Mouse (Mus musculus): Measurements from ENCODE around the gene Kin. TPM values are rescaled to one million over a fixed set of nuclear protein-coding genes. Genes with fewer than 3 reads are reported as not detected.

Kin gene
- polyA plus RNA-seq, 1 experiment from 2014 or later, result 42.8 TPM

DNA sequence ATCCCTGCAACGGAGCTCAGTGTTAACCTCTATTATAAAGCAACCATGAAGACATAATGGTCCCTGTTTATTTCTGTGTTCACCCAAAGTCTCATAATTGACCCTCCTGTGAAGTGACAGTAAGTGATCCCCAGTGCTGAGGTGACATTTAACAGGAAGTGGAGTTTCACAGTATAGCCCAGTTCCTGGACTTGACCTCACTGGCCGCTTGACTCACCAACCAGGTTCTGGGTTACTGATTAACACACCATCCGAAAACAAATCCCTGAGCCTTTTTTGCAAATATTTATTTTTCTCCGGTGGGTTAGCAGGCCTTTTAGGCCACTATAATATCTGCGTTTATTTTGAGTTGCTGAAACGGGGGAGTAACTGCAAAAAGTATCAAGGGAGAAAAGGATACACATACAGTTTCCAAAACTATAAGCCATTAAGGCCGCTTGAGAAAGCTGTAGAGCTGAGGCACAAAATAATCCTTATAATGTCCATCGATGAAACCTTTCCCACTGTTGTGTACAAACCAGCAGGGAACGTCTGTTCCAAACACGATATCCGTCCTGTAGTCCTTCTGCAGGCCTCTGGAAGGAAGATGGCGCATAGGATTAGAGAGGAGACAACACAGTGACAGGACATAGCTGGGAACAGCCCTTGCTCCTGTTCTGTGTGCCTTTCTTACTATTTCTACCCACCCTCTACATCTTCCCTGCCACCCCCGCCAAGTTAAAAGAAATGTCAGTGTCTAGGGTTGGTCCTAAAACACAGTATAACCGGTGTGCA lies 14.1 kb downstream of the Kin start:
- Histone ChIP-seq H3K9ac (replicated peaks; ENCODE audit: low read length) (no peak overlapping the region), H3K27ac (replicated peaks; ENCODE audit: low read depth, low read length) (no peak overlapping the region), H3K4me1 (ENCODE audit: control insufficient read depth, insufficient read depth, low read length) (no peaks in the 10 kb centered on the region), H3K36me3 (replicated peaks; ENCODE audit: control insufficient read depth, insufficient read depth, low read depth, low read length) (peaks cover 4% of the 10 kb centered on the region; the same call in 1 of the 2 replicates), H3K9me3 (replicated peaks; ENCODE audit: control insufficient read depth, low read length) (no peaks in the 10 kb centered on the region), H3K27me3 (ENCODE audit: control insufficient read depth, insufficient read depth, low read length) (no peaks in the 10 kb centered on the region), H3K4me2 (ENCODE audit: low read depth, low read length) (no peak overlapping the region), H3K4me3 (ENCODE audit: low read depth, low read length) (no peak overlapping the region)
- ATAC-seq (replicated peaks; ENCODE audit: insufficient number of reproducible peaks, low FRiP score, low TSS enrichment, low read depth) (no peak), DNase-seq (ENCODE audit: low spot score) (no peak)
- 88% methylated on average over 14 of the region's 14 CpGs for WGBS

DNA sequence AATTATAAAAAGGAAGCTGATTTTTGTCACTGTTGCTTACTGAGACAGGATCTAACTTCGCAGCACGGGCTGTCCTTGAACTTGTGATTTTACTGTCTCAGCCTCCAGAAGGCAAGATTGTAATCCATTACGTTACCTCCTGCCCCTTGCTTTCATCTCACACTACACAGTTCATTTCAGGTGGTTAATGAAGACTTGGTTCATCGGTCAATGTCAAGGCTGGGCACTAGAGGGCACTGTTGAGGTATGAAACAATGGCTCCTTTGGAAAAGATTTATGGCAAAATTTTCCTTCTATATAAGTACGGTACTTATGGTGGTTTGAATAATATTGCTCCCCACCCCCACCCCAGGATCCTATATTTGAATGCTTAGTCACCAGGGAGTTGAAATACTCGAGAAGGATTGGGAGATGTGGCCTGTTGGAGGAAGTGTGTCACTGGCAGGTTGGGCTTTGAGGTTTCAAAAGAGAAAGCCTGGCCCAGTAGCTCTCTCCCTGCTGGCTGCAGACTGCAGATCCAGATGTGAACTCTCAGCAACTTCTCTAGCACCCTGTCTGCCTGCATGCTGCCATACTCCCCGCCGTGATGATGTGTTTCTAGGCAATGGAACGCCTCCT lies 18.3 kb downstream of the Kin start:
- Histone ChIP-seq H3K27me3 (ENCODE audit: control insufficient read depth, insufficient read depth, low read length) (no peaks in the 10 kb centered on the region), H3K36me3 (replicated peaks; ENCODE audit: control insufficient read depth, insufficient read depth, low read depth, low read length) (no peaks in the 10 kb centered on the region), H3K27ac (replicated peaks; ENCODE audit: low read depth, low read length) (no peak overlapping the region), H3K4me1 (ENCODE audit: control insufficient read depth, insufficient read depth, low read length) (no peaks in the 10 kb centered on the region), H3K4me2 (ENCODE audit: low read depth, low read length) (no peak overlapping the region), H3K9me3 (replicated peaks; ENCODE audit: control insufficient read depth, low read length) (no peaks in the 10 kb centered on the region), H3K4me3 (ENCODE audit: low read depth, low read length) (no peak overlapping the region), H3K9ac (replicated peaks; ENCODE audit: low read length) (no peak overlapping the region)
- ATAC-seq (replicated peaks; ENCODE audit: insufficient number of reproducible peaks, low FRiP score, low TSS enrichment, low read depth), result no peak
- DNase-seq (ENCODE audit: low spot score), result peak; percentile 78
- 33% methylated on average over 9 of the region's 9 CpGs for WGBS

DNA sequence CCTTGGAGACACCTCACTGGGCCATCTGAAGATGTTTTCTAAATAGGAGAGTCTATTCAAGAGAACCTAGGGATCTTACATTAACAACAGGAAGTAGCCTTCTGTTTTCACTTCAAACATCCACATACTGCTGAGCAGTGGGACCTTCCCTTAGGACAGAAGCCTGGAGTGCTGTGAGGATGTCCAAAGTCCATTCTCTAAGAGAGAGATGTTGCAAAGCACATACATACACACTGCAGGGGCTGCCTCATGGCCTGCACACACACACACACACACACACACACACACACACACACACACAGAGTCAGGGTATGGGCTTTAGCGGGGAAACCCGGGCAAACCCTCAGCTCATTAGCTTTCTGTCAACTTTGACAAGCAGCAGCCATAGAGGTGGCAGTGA lies 20.1 kb downstream of the Kin start:
- H3K27ac ChIP-seq (replicated peaks; ENCODE audit: low read depth, low read length), result no peak overlapping the region
- no peaks in the 10 kb centered on the region for H3K4me1 ChIP-seq (ENCODE audit: control insufficient read depth, insufficient read depth, low read length)
- H3K9ac ChIP-seq (replicated peaks; ENCODE audit: low read length), result no peak overlapping the region
- DNase-seq (ENCODE audit: low spot score), result no peak
- H3K4me2 ChIP-seq (ENCODE audit: low read depth, low read length), result no peak overlapping the region
- H3K4me3 ChIP-seq (ENCODE audit: low read depth, low read length), result no peak overlapping the region
- H3K27me3 ChIP-seq (ENCODE audit: control insufficient read depth, insufficient read depth, low read length), result no peaks in the 10 kb centered on the region
- no peak for ATAC-seq (replicated peaks; ENCODE audit: insufficient number of reproducible peaks, low FRiP score, low TSS enrichment, low read depth)
- H3K9me3 ChIP-seq (replicated peaks; ENCODE audit: control insufficient read depth, low read length), result no peaks in the 10 kb centered on the region
- no peaks in the 10 kb centered on the region for H3K36me3 ChIP-seq (replicated peaks; ENCODE audit: control insufficient read depth, insufficient read depth, low read depth, low read length)
- WGBS, result 64% methylated on average over 2 of the region's 2 CpGs

DNA sequence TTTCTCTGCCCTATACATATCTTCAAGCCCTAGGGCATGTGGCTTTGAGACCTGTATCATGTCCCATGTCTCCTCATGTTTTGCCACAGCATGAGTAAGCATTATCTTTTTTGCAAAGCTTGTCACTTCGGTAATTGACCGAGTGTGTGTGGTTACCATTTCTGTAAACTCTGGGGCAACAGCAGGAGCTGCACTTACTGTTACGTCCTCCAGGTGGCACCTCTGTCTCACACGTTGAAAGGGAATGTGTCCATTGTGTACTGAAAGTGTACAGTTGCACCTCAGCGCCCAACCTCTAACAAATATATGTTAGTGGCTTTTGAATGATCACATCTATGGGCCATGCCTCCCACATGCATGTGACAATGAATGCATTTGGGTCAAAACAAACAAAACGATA lies 20.8 kb downstream of the Kin start:
- DNase-seq (ENCODE audit: low spot score), result peak; percentile 60
- Histone ChIP-seq H3K27me3 (ENCODE audit: control insufficient read depth, insufficient read depth, low read length) (no peaks in the 10 kb centered on the region), H3K4me3 (ENCODE audit: low read depth, low read length) (no peak overlapping the region), H3K4me2 (ENCODE audit: low read depth, low read length) (no peak overlapping the region), H3K4me1 (ENCODE audit: control insufficient read depth, insufficient read depth, low read length) (no peaks in the 10 kb centered on the region), H3K36me3 (replicated peaks; ENCODE audit: control insufficient read depth, insufficient read depth, low read depth, low read length) (no peaks in the 10 kb centered on the region), H3K9me3 (replicated peaks; ENCODE audit: control insufficient read depth, low read length) (no peaks in the 10 kb centered on the region), H3K9ac (replicated peaks; ENCODE audit: low read length) (no peak overlapping the region), H3K27ac (replicated peaks; ENCODE audit: low read depth, low read length) (no peak overlapping the region)
- no peak for ATAC-seq (replicated peaks; ENCODE audit: insufficient number of reproducible peaks, low FRiP score, low TSS enrichment, low read depth)
- 39% methylated on average over 6 of the region's 6 CpGs for WGBS

DNA sequence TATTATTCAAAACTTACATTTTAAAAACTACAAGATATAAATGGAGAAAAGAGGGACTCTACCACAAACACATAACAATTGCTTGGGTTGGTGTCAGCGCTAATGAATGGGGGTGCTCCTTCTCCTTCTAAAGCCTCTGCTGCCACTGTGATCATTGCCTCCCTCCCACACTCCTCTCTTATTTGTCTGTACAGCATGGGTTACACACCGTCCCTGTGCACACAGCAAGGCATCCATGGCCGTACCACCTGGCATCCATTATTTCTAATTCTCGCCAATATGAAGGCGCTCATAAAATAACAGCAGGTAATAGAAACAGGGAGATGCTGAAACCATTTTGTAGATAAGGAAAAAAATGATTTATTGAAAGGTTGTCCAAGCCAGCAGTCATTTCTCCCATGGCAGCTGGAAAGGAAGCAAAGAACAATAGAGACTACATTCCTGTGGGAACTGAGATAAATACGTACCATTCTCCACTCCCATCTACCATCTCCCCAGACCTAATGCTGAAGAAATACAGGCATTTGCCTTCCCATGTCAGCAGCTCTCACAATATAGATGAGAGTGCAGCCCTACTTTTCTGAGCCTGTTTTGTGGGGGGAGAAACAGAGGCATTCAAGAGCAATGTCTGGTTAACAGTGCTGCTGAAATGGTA lies 28.3 kb downstream of the Kin start:
- Histone ChIP-seq H3K9me3 (replicated peaks; ENCODE audit: control insufficient read depth, low read length) (no peaks in the 10 kb centered on the region), H3K4me2 (ENCODE audit: low read depth, low read length) (no peak overlapping the region), H3K9ac (replicated peaks; ENCODE audit: low read length) (no peak overlapping the region), H3K27me3 (ENCODE audit: control insufficient read depth, insufficient read depth, low read length) (no peaks in the 10 kb centered on the region), H3K36me3 (replicated peaks; ENCODE audit: control insufficient read depth, insufficient read depth, low read depth, low read length) (no peaks in the 10 kb centered on the region), H3K4me3 (ENCODE audit: low read depth, low read length) (no peak overlapping the region), H3K4me1 (ENCODE audit: control insufficient read depth, insufficient read depth, low read length) (no peaks in the 10 kb centered on the region), H3K27ac (replicated peaks; ENCODE audit: low read depth, low read length) (no peak overlapping the region)
- 66% methylated on average over 6 of the region's 6 CpGs for WGBS
- ATAC-seq (replicated peaks; ENCODE audit: insufficient number of reproducible peaks, low FRiP score, low TSS enrichment, low read depth) (no peak), DNase-seq (ENCODE audit: low spot score) (no peak)

DNA sequence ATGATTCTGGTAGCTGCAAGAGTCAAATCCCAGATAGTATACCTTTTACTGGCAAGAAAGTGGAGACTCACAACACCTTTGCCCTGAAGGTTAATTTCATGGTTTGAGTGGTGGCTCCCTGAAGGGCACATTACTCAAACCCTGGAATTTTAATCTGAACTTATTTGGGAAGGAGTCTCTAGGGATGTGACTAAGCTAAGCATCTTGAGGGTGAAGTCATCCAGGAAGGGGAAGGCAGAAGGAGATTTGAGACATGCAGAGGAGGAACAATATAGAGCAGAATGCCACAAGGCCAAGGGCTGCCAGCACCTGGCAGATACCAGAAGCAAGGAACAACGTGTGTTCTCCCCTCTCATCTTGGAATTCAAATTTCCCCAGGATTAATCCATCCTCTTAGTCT lies 38.4 kb downstream of the Kin start:
- Histone ChIP-seq H3K4me3 (ENCODE audit: low read depth, low read length) (no peak overlapping the region), H3K27me3 (ENCODE audit: control insufficient read depth, insufficient read depth, low read length) (no peaks in the 10 kb centered on the region), H3K9ac (replicated peaks; ENCODE audit: low read length) (no peak overlapping the region), H3K4me1 (ENCODE audit: control insufficient read depth, insufficient read depth, low read length) (no peaks in the 10 kb centered on the region), H3K4me2 (ENCODE audit: low read depth, low read length) (no peak overlapping the region), H3K9me3 (replicated peaks; ENCODE audit: control insufficient read depth, low read length) (no peaks in the 10 kb centered on the region), H3K36me3 (replicated peaks; ENCODE audit: control insufficient read depth, insufficient read depth, low read depth, low read length) (no peaks in the 10 kb centered on the region), H3K27ac (replicated peaks; ENCODE audit: low read depth, low read length) (no peak overlapping the region)
- DNase-seq (ENCODE audit: low spot score), result no peak
- 63% methylated on average over 1 of the region's 1 CpGs for WGBS
- ATAC-seq (replicated peaks; ENCODE audit: insufficient number of reproducible peaks, low FRiP score, low TSS enrichment, low read depth), result no peak

DNA sequence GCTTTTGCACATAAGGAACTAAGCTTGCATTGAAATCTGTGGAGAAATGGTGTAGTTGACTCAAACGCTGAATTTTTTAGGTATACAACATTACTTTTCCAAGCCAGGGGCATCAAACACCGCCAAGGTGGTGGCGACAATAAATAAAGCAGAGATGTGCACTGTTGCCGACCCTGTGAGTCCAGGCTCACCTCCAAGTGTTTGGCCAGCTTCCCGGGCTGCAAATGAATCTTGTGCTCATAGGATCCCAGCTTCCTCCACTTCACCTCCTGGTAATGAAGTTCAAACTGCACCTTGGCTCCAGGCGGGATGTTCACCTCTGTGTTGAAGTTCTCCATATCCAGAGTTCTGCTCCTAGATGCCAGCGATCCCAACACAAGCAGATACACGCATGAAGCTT lies 38.9 kb downstream of the Kin start:
- ATAC-seq (replicated peaks; ENCODE audit: insufficient number of reproducible peaks, low FRiP score, low TSS enrichment, low read depth), result no peak
- no peak for DNase-seq (ENCODE audit: low spot score)
- no peak overlapping the region for H3K27ac ChIP-seq (replicated peaks; ENCODE audit: low read depth, low read length)
- H3K27me3 ChIP-seq (ENCODE audit: control insufficient read depth, insufficient read depth, low read length), result no peaks in the 10 kb centered on the region
- H3K4me3 ChIP-seq (ENCODE audit: low read depth, low read length), result no peak overlapping the region
- 86% methylated on average over 8 of the region's 8 CpGs for WGBS
- H3K9ac ChIP-seq (replicated peaks; ENCODE audit: low read length), result no peak overlapping the region
- no peak overlapping the region for H3K4me2 ChIP-seq (ENCODE audit: low read depth, low read length)
- H3K36me3 ChIP-seq (replicated peaks; ENCODE audit: control insufficient read depth, insufficient read depth, low read depth, low read length), result no peaks in the 10 kb centered on the region
- H3K9me3 ChIP-seq (replicated peaks; ENCODE audit: control insufficient read depth, low read length), result no peaks in the 10 kb centered on the region
- H3K4me1 ChIP-seq (ENCODE audit: control insufficient read depth, insufficient read depth, low read length), result no peaks in the 10 kb centered on the region

DNA sequence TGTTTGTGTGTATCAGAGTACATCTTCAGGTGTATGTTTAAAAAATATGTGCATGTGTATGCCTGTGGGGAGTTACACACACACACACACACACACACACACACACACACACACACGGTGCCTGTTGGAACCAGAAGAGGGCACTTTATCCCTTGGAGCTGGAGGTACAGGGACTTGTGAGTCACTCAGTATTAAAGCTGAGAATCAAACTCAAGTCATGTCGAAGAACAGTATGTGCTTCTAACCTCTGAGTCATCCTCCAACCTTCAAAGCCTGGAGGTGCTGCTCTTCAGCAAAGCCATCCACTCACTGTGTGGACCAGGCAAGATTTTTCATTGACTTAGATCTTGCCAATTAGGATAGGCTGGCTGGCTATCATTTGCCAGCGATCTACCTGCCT lies 41.4 kb downstream of the Kin start:
- ATAC-seq (replicated peaks; ENCODE audit: insufficient number of reproducible peaks, low FRiP score, low TSS enrichment, low read depth) (no peak), DNase-seq (ENCODE audit: low spot score) (no peak)
- H3K36me3 ChIP-seq (replicated peaks; ENCODE audit: control insufficient read depth, insufficient read depth, low read depth, low read length), result no peaks in the 10 kb centered on the region
- H3K27ac ChIP-seq (replicated peaks; ENCODE audit: low read depth, low read length), result no peak overlapping the region
- H3K4me1 ChIP-seq (ENCODE audit: control insufficient read depth, insufficient read depth, low read length), result no peaks in the 10 kb centered on the region
- no peak overlapping the region for H3K4me2 ChIP-seq (ENCODE audit: low read depth, low read length)
- no peak overlapping the region for H3K9ac ChIP-seq (replicated peaks; ENCODE audit: low read length)
- 52% methylated on average over 3 of the region's 3 CpGs for WGBS
- H3K27me3 ChIP-seq (ENCODE audit: control insufficient read depth, insufficient read depth, low read length), result no peaks in the 10 kb centered on the region
- no peaks in the 10 kb centered on the region for H3K9me3 ChIP-seq (replicated peaks; ENCODE audit: control insufficient read depth, low read length)
- H3K4me3 ChIP-seq (ENCODE audit: low read depth, low read length), result no peak overlapping the region

Measured in embryonic facial prominence, embryonic 11.5 days (tissue).